Mouse (Mus musculus) cerebellum, adult 9-11 months (tissue): ENCODE data around the gene Ceacam19.

Source experiments
- DNase-seq: peaks from one replicate; pipeline ENCODE4 v3.0.0; 2022

Gene Ceacam19

DNA sequence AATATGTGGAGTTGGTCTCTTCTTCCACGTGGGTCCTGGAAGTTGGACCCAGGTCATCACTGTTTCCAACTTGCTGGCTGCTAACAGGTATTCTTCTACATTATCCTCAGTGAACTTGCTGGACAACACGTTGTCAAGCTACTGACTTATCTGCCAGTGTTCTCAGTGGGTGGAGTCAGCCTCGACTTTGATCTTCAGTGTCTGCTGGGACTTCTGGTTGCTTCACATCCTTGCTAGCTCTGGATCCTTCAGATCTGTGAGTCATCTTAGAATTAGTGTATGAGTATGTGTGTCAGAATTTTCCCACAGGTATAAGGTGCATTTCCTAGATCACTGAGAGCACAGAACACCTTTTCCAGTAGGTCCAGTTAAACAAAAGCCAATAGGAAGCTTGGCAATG is 50.9 kb downstream of the Ceacam19 start:
- DNase-seq = no peak

DNA sequence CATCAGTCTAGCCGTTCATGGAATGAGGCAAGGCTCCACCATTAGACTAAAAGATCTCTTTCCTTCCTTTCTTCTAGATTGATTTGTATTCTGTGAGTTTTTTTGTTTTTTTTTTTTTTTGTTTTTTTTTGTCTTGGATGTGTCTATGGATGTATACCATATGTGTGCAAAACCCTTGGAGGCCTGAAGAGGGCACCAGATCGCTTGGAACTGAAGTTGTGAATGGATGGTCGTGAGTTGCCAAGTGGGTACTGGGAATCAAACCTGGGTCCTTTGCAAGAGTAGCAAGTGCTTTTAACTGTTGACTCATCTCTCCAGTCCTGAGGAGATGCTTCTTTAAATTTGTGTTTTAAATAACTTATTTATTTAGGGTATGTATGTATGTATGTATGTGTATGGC is 53.7 kb downstream of the Ceacam19 start:
- no peak for DNase-seq

DNA sequence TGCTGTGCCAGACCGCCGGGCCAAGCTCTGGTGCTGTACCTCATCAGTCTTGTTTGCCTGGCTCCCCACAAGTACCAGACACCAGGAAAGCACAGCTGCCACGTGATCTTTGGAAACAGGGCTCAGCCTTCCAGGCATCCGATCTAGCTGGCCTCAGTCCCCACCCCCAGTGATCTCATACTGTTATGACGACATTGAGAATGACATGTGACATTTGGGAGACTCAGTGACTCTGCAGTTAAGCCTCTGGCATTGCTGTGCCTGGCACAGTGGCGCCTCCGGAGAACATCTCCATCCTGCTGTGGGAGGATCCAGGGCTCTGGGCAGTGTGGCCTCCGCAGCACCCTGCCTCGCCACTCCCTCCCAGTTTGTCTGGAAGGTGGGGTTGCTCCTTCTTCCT is 55.9 kb downstream of the Ceacam19 start:
- DNase-seq = no peak

DNA sequence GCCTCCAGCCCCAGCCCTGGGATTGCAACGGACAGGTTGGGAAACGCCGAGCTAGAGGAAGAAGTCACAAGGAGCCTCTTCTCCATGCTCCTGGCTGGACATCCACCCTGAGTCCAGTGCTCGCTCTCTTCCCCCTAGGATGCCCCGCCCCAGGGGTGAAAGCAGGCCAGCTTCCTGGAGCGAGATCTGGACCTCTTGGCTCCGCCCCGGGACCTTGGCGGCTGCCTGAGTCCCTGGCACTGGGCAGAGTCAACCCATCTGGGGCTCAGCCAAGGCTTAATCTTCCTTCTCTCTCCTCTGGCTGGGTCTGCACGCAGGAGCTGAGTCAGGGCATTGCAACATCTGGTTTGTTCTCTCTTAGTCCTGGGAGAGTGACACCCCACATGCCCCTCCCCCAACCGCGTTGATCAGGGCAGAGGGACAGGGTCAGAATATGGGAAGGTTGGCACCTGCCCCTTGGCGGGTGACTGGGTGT is 57.0 kb downstream of the Ceacam19 start:
- DNase-seq = no peak

DNA sequence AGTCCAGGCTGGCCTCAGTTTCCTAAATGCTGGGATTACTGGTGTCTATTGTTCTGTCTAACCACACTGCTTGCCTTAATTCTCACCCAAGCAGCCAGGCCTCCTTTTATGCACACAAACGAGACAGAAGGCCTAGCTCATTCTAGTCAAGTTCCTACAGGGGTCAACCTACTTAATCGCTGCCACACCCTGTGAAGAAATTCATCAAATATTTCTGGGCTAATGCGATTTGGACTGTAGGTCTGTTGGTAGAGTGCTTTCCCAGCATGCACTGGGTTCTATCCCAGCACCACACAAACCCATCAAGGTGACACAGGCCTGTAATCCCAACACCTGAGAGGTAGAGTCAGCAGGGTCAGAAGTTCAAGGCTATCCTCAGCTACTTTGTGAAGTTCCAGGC is 58.1 kb downstream of the Ceacam19 start:
- no peak for DNase-seq

DNA sequence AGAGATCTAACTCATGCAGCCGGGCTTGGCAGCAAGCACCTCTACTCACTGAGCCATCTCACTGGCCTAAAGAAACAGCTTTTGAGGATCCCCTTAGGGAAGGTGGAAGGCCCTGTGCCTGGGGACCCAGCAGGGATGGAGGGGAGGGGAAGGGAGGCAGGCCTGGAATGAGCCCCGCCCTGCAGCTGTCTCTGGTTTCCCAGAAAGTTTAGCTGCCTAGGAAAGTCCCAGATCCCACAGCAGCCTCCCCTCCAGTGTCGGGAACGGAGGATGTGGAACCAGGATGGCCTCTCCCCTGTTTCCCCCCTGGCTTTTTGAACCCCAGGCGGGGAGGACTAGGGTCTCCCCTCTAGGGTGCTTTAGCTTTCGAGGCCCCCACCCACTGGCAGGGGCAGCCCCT is 61.0 kb downstream of the Ceacam19 start:
- DNase-seq = no peak
